Mouse (Mus musculus): ENCODE data around the gene Cyp51. TPM values are rescaled to one million over a fixed set of nuclear protein-coding genes. Genes with fewer than 3 reads are reported as not detected.

The Cyp51 gene
- total RNA-seq, 2 experiments from 2014 or later, result 7.9 to 9.4 TPM

Other genes starting within 250 kb of the Cyp51 start
- gene Mterf1a, start 210.8 kb downstream of the Cyp51 start, total RNA-seq (2021), result 1 to 10 TPM; 2.9 to 3.1 TPM
- gene Akap9, start 176.7 kb downstream of the Cyp51 start, total RNA-seq (2021), result 10 to 100 TPM; 48.7 to 69.2 TPM
- gene Mterf1b, start 87.6 kb upstream of the Cyp51 start, total RNA-seq (2021), result 1 to 10 TPM; 1.2 to 2.0 TPM